Mouse (Mus musculus) small intestine, adult 2 months (tissue): ENCODE results near the gene Cdc14a. TPM values are rescaled to one million over a fixed set of nuclear protein-coding genes. Genes with fewer than 3 reads are reported as not detected.
"Not testable (repeated sequence)": the region's sequence is repeated elsewhere in the genome, so short reads cannot be mapped to it uniquely, and the experiment has no call there.

Source experiments
- H3K27ac ChIP-seq: fragments of 200-500 bp; 2 replicates; pipeline ENCODE4 v1.5.1; 2012; ENCODE audit warnings: low read depth, low read length, control low read depth, inconsistent platforms; ENCODE audit not compliant: insufficient read depth
- H3K27me3 ChIP-seq: fragments of 200-500 bp; 2 replicates; pipeline ENCODE4 v1.6.1; 2012; ENCODE audit warnings: mild to moderate bottlenecking, moderate library complexity, low read length, inconsistent platforms; ENCODE audit not compliant: control insufficient read depth, insufficient read depth
- H3K36me3 ChIP-seq: fragments of 200-500 bp; 2 replicates; pipeline ENCODE4 v1.6.1; 2012; ENCODE audit warnings: mild to moderate bottlenecking, low read length, control low read depth, inconsistent platforms; ENCODE audit not compliant: control insufficient read depth, insufficient read depth
- H3K4me1 ChIP-seq: fragments of 200-500 bp; 2 replicates; pipeline ENCODE4 v1.6.1; 2012; ENCODE audit warnings: low read length, inconsistent platforms, mixed read lengths; ENCODE audit not compliant: control insufficient read depth, insufficient read depth, insufficient read length
- H3K4me3 ChIP-seq: fragments of 200-500 bp; 2 replicates; pipeline ENCODE4 v1.5.1; 2012; ENCODE audit warnings: low read depth, mild to moderate bottlenecking, control low read depth, inconsistent platforms, low read length, moderate library complexity
- CTCF ChIP-seq: fragments of 200-500 bp; IDR thresholded peaks from 2 replicates; pipeline ENCODE4 v1.5.1; 2012; ENCODE audit warnings: low read depth, mild to moderate bottlenecking, control low read depth, inconsistent platforms, low read length, moderate library complexity, mixed read lengths; ENCODE audit not compliant: insufficient replicate concordance, insufficient read length; ENCODE audit errors: extremely low read depth
- POLR2A ChIP-seq: fragments of 200-500 bp; IDR thresholded peaks from 2 replicates; pipeline ENCODE4 v1.6.1; 2012; ENCODE audit warnings: low read depth, mild to moderate bottlenecking, control low read depth, inconsistent platforms, low read length, moderate library complexity
- WGBS: fragments of 180-500 bp; shearing (Covaris S2); methylation state at CpG from one replicate; pipeline ENCODE4 v1.1.7; 2018; 5-methylcytosine and 5-hydroxymethylcytosine counted together
- polyA plus RNA-seq: library from polyadenylated mRNA; depleted of rRNA; stranded (reverse); fragments of >200 nt; gene quantifications from 2 replicates; pipeline ENCODE4 v1.2.3, GENCODE M21; 2012

The Cdc14a gene
- polyA plus RNA-seq, 1 experiment: 8.6 TPM

DNA sequence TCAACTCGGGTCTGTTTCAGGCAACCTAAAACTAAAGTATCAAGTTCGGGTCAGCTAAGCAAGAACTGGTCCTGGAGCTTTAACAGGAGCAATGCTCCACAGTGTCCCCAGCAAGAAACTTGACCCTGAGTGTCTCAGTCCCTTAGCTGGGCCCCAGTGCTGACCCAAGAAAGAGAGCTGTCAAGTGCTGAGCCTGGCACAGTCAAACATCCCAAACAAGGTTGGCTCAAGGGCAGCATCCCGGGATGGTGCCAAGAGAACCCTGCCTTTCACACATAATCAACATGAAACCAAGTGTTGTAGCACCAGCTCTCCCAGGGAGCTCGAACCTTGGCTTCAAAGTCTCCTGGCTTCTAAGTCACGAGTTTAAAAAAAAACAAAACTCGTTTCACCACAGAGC is 71.3 kb downstream of the Cdc14a start:
- 77% methylated on average over 6 of the region's 6 CpGs for WGBS
- peaks cover 4% of the 10 kb centered on the region for H3K36me3 ChIP-seq
- H3K27me3 ChIP-seq: no peaks in the 10 kb centered on the region
- no peak overlapping the region for H3K4me3 ChIP-seq
- H3K27ac ChIP-seq: no peak overlapping the region
- H3K4me1 ChIP-seq: no peaks in the 10 kb centered on the region
- no peak for TF ChIP-seq POLR2A

DNA sequence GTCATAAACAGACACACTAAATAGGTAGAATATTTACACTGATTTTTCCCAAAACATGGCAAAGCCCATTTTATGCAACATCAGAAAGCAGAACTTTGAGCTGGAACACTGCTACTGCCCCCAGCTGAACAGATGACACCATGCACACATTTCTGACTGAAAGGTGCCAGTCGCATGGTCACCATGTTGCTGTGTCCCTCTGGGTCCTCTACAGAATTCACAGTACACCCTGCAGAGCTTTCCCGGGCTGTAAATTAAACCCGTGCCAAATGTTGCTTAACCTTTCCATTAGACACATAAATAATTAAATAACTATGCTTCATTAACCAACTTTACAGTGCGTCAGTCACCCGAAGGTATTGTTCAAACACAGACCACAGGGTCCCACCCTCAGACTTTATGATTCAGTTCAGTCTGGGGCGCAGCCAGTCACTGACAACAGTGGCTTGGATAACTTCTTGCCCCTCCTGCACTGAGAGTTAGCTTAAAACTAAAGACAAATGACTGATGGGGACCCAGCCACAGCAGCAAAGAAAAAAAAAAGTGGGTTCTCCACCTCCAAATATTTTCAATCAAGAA is 73.4 kb downstream of the Cdc14a start:
- Histone ChIP-seq H3K4me1 (no peaks in the 10 kb centered on the region), H3K36me3 (peaks cover 11% of the 10 kb centered on the region), H3K27me3 (no peaks in the 10 kb centered on the region), H3K4me3 (no peak overlapping the region), H3K27ac (no peak overlapping the region)
- 83% methylated on average over 6 of the region's 6 CpGs for WGBS
- no peak for TF ChIP-seq POLR2A
- TF ChIP-seq CTCF: no peak

DNA sequence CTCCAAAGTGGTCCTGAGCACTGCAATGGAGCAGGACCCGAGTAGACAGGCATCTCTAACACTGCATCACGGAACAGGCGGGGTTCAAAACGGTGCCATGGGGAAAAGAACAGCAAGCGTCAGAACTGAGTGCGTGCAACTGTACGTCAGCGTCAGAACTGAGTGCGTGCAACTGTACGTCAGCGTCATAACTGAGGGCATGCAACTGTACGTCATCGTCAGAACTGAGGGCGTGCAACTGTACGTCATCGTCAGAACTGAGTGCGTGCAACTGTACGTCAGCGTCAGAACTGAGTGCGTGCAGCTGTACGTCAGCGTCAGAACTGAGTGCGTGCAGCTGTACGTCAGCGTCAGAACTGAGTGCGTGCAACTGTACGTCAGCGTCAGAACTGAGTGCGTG is 76.3 kb downstream of the Cdc14a start:
- not testable (repeated sequence) for H3K4me1 ChIP-seq, H3K4me3 ChIP-seq, H3K27me3 ChIP-seq, H3K27ac ChIP-seq
- 97% methylated on average over 29 of the region's 29 CpGs for WGBS
- peaks cover 11% of the 10 kb centered on the region for H3K36me3 ChIP-seq

DNA sequence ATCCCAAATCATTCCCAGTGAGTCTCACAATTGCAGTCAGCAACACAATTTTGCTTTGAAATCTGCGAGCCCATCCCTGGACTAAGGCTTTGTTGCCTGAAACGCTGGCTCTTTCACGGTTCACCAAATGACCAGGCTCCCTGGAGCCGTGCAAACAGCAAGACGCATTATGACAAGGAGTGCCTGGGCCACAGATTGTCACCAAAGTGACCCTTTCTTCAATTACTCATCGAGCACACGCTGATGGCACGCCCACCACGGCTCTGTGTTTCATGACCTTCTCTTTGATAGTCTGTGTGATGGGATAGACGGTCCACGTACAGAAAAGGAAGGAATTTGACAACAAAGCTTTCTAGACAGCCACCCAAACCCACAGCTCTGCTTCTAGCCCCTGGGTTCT is 78.6 kb downstream of the Cdc14a start:
- H3K4me3 ChIP-seq: no peak overlapping the region
- H3K36me3 ChIP-seq: peaks cover 7% of the 10 kb centered on the region; the same call in 1 of the 2 replicates
- 85% methylated on average over 11 of the region's 11 CpGs for WGBS
- H3K27me3 ChIP-seq: no peaks in the 10 kb centered on the region
- no peak overlapping the region for H3K27ac ChIP-seq
- no peak for TF ChIP-seq POLR2A
- no peak for TF ChIP-seq CTCF
- H3K4me1 ChIP-seq: no peaks in the 10 kb centered on the region

DNA sequence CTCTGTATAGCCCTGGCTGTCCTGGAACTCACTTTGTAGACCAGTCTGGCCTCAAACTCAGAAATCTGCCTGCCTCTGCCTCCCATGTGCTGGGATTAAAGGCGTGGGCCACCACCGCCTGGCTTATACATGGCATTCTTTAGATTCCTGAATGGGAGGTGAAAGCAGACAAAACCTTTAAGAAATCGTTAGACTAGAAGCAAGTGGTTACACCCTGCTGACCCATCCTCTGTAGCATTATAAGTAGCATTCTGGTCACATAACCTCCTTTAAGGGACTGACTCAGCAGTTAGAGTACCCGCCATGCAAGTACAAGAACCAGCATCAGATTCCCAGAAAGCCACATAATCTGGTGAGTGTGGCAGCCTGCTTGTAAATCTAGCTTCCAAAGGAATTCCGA is 81.6 kb downstream of the Cdc14a start:
- no peak for TF ChIP-seq POLR2A
- TF ChIP-seq CTCF: no peak
- H3K27ac ChIP-seq: no peak overlapping the region
- H3K4me3 ChIP-seq: no peak overlapping the region
- no peaks in the 10 kb centered on the region for H3K27me3 ChIP-seq
- peaks cover 5% of the 10 kb centered on the region; the same call in 1 of the 2 replicates for H3K36me3 ChIP-seq
- WGBS: 95% methylated on average over 5 of the region's 5 CpGs
- no peaks in the 10 kb centered on the region for H3K4me1 ChIP-seq

DNA sequence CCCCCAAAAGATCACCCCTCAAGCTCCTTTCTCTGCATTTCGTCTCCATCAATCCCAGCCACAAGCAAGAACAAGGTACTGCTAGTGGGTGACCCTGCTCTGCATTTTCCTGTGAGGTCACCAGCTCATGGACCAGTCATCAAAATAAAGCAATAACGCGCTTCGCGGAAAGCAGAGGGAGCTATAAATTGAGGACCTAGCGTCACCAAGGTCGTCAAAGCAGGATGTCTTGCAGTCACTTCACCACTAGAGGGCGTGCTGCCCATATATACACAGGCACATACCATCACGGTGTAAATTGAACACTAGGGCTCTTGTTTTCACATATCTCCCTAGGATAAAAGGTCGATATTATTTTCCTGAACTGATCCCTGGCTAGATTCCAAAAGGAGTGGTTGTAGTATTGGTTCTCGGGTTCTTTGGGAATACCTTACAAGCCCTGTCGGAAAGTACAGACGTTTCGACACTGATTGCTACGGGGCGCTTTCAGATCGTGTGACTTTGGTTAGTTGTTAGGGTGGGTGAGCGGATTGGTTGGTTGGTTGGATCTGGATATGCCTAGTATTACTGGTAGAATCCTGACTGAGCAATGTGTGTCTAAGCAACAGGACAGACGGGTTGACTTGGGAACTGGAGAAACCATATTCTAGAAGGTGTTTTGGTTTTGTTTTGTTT is 82.7 kb downstream of the Cdc14a start:
- 0 out of 2 replicates have a peak overlapping the region, but pooled peaks have one; percentile 22 for H3K4me3 ChIP-seq
- peak; percentile 86; the same call in 1 of the 2 replicates for TF ChIP-seq CTCF
- TF ChIP-seq POLR2A: no peak
- H3K4me1 ChIP-seq: no peaks in the 10 kb centered on the region
- H3K27me3 ChIP-seq: no peaks in the 10 kb centered on the region
- H3K27ac ChIP-seq: peak overlapping the region; percentile 35; the same call in 1 of the 2 replicates
- H3K36me3 ChIP-seq: peaks cover 2% of the 10 kb centered on the region; the same call in 1 of the 2 replicates
- 22% methylated on average over 19 of the region's 19 CpGs for WGBS

DNA sequence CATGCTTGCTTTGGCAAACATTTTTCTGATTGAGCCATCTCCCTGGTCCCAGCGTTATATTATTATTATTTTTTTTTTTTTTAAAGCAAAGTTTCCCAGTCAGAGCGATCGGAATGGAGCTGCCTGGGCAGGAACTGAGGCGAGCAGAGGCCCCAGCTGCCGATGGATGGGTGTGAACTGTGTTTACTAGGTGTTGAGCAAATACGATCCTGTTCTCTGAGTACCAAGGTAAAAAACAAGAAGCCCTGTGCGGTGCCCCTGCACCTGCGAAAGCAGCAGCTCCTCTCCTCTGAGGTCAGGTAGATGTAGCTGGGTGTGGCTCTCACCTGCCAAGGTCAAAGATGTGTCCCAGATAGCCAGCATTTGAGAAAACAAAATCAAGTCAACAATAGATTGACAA is 83.6 kb downstream of the Cdc14a start:
- TF ChIP-seq CTCF: no peak
- TF ChIP-seq POLR2A: no peak
- H3K27ac ChIP-seq: no peak overlapping the region
- H3K4me3 ChIP-seq: no peak overlapping the region
- 41% methylated on average over 8 of the region's 8 CpGs for WGBS
- no peaks in the 10 kb centered on the region for H3K27me3 ChIP-seq
- H3K36me3 ChIP-seq: no peaks in the 10 kb centered on the region
- H3K4me1 ChIP-seq: no peaks in the 10 kb centered on the region

DNA sequence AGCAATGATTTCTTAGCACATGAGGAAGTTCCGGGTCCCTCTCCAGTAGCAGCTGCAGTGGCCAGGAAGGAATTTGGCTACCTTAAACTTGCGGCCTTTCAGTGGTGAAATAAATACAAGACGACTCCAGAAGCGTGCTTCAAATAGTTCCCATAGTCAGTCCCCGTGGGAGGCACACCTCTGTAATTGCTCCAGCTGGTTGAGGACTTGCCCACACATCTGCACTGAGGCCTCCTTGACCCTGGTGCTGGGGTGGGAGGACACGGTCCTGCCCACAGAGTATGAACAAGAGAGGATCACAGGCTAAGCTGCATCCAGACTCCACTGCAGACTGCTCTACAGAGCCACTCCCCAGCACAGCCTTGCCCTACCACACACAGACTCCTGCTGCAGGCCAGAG is 85.2 kb downstream of the Cdc14a start:
- H3K4me1 ChIP-seq: peaks cover 6% of the 10 kb centered on the region; the same call in 1 of the 2 replicates
- no peaks in the 10 kb centered on the region for H3K27me3 ChIP-seq
- 68% methylated on average over 6 of the region's 6 CpGs for WGBS
- H3K27ac ChIP-seq: no peak overlapping the region
- H3K36me3 ChIP-seq: no peaks in the 10 kb centered on the region
- H3K4me3 ChIP-seq: no peak overlapping the region
- TF ChIP-seq CTCF (no peak), POLR2A (no peak)
